Comparison of ENCODE assay signal across 8 mouse cellular contexts in the genomic region with DNA sequence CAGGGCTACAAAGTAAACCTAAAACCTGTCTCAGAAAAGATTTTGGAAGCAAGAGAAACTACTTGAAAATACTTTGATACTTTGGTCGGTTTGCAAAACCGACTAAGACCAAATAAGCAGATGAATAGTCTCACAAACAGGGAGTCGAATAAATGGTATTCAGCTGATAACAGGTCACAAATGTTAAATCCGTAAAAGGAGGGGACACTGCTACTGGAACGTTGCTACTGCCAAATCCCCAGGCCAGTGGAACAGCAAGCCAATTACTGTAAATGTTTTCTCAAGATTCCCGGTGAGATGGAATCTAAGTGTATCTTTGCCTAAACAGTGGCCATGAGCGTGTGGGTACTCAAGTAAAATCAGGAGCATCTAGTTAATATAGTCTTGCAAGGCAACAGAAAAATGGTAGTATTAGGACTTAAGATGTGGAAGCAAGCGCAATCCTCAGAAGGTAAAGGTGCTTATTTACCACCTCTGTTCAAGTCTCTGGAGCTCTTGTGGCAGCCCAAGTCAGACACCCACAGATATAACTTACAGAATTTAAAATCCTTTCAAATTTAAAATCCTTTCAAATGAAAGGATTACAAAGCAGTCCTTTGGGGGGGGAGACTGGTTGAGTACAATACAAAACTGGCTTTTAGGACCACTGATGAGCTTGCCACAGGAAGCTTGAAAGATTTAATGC. TPM values are rescaled to one million over a fixed set of nuclear protein-coding genes. Genes with fewer than 3 reads are reported as not detected.
DNase-seq lines count a peak whose midpoint lies in the region; ATAC-seq and TF ChIP-seq lines count a peak whose summit lies in the region.

No protein-coding gene starts in this region.

- ATAC-seq in heart, embryonic 16.5 days (replicated peaks; ENCODE audit: extremely low read depth, insufficient read depth, low FRiP score), result no peak

- intact Hi-C loops in heart, adult 2 months (cut with DNase I), result no loop called here
- intact Hi-C loops in heart, postnatal 36 days (cut with DNase I), result no loop called here

- DNase-seq in heart, adult 2 months, result no peak
- DNase-seq in heart, postnatal 36 days, result no peak
- peak; percentile 39 for DNase-seq in NIH3T3 (ENCODE audit: low read depth)
- DNase-seq in mesoderm, embryonic 11.5 days (ENCODE audit: low read depth, low spot score), result peak; percentile 28
- DNase-seq in retina, postnatal 1 day, result no peak
- no peak for DNase-seq in thymus, adult 2 months
- no peak for DNase-seq in kidney, adult 8-10 months

- H3K4me1 ChIP-seq in heart, adult 2 months (ENCODE audit: control insufficient read depth, insufficient read depth, low read length), result peaks cover 7% of the 10 kb centered on the region
- H3K4me1 ChIP-seq in heart, embryonic 16.5 days (ENCODE audit: control insufficient read depth, insufficient read depth, low read length), result peaks cover 28% of the 10 kb centered on the region
- no peaks in the 10 kb centered on the region for H3K4me1 ChIP-seq in thymus, adult 2 months (replicated peaks; ENCODE audit: control insufficient read depth, insufficient read depth, low read length)

- no peaks in the 10 kb centered on the region for H3K79me2 ChIP-seq in heart, adult 2 months (replicated peaks; ENCODE audit: control insufficient read depth, insufficient read depth, low read length)

- H3K9me3 ChIP-seq in heart, embryonic 16.5 days (replicated peaks; ENCODE audit: control insufficient read depth, low read length), result no peaks in the 10 kb centered on the region

- peak overlapping the region; percentile 99 for H3K27ac ChIP-seq in heart, adult 2 months
- H3K27ac ChIP-seq in heart, embryonic 16.5 days (ENCODE audit: low read length), result peak overlapping the region; percentile 96
- no peak overlapping the region for H3K27ac ChIP-seq in thymus, adult 2 months (ENCODE audit: control insufficient read depth, insufficient read depth, low read length)

- TF ChIP-seq EP300 in heart, adult 2 months (IDR thresholded peaks at IDR 0.05; ENCODE audit: insufficient read depth, low read depth, low read length), result no peak

- no peak for TF ChIP-seq CTCF in heart, adult 2 months (IDR thresholded peaks at IDR 0.05)
- TF ChIP-seq CTCF in thymus, adult 2 months (IDR thresholded peaks at IDR 0.05; ENCODE audit: borderline replicate concordance, control insufficient read depth, extremely low read depth, insufficient read depth, low read length, poor library complexity), result no peak

- peak; percentile 21; the same call in 1 of the 2 replicates for TF ChIP-seq POLR2A in heart, adult 2 months (IDR thresholded peaks at IDR 0.05; ENCODE audit: insufficient read depth, low read depth, low read length)
- no peak for TF ChIP-seq POLR2A in thymus, adult 2 months (IDR thresholded peaks at IDR 0.05; ENCODE audit: control insufficient read depth, extremely low read depth, insufficient read depth, low read length, poor library complexity)

- H3K36me3 ChIP-seq in heart, adult 2 months (ENCODE audit: control insufficient read depth, insufficient read depth, low read length), result peaks cover 50% of the 10 kb centered on the region
- H3K36me3 ChIP-seq in heart, embryonic 16.5 days (ENCODE audit: control insufficient read depth, insufficient read depth), result peaks cover 29% of the 10 kb centered on the region
- peaks cover 42% of the 10 kb centered on the region for H3K36me3 ChIP-seq in thymus, adult 2 months (ENCODE audit: control insufficient read depth, insufficient read depth, low read length)

- WGBS in heart, adult 2 months, result 11% methylated on average over 8 of the region's 8 CpGs
- WGBS in heart, embryonic 16.5 days, result 12% methylated on average over 8 of the region's 8 CpGs
- 22% methylated on average over 8 of the region's 8 CpGs for WGBS in thymus, adult 2 months

- peak overlapping the region; percentile 96; the same call in 1 of the 2 replicates for H3K9ac ChIP-seq in heart, adult 2 months (ENCODE audit: low read depth, low read length)
- peak overlapping the region; percentile 94 for H3K9ac ChIP-seq in heart, embryonic 16.5 days (ENCODE audit: low read length)

- H3K4me3 ChIP-seq in heart, adult 2 months, result peak overlapping the region; percentile 68
- H3K4me3 ChIP-seq in heart, embryonic 16.5 days (ENCODE audit: low read length), result peak overlapping the region; percentile 85
- H3K4me3 ChIP-seq in thymus, adult 2 months (ENCODE audit: control insufficient read depth, insufficient read depth, low read length), result no peak overlapping the region

- no peaks in the 10 kb centered on the region for H3K27me3 ChIP-seq in heart, adult 2 months (ENCODE audit: control insufficient read depth, insufficient read depth, low read length)
- no peaks in the 10 kb centered on the region for H3K27me3 ChIP-seq in heart, embryonic 16.5 days (ENCODE audit: control insufficient read depth, insufficient read depth, low read length)
- H3K27me3 ChIP-seq in thymus, adult 2 months (ENCODE audit: control insufficient read depth, insufficient read depth, low read length), result no peaks in the 10 kb centered on the region

- H3K4me2 ChIP-seq in heart, embryonic 16.5 days (ENCODE audit: low read depth, low read length), result peak overlapping the region; percentile 89

RNA-seq across cellular contexts. Expression of a gene that starts 1.2 kb away (rescaled TPM):
- 100 to 1,000 TPM; 102 to 105 TPM for total RNA-seq in heart, adult 2 months (2021)
- polyA plus RNA-seq in heart, adult 2 months (2012; rRNA removed), result 54.7 and 107 TPM in 2 replicates
- total RNA-seq in heart, postnatal 36 days (2021), result 100 to 1,000 TPM; 105 to 109 TPM
- polyA plus RNA-seq in heart, embryonic 16.5 days (2015; fragmentation: Nextera tagmentation; extraction: Ambion mirVana), result 268 and 273 TPM in 2 replicates
- 16.2 and 19.2 TPM in 2 replicates for polyA plus RNA-seq in thymus, adult 2 months (2012; rRNA removed)

RNA-seq across cellular contexts. Expression of a gene that starts 17.4 kb away (rescaled TPM):
- total RNA-seq in heart, adult 2 months (2021), result 100 to 1,000 TPM; 167 to 176 TPM
- 27.3 and 52.4 TPM in 2 replicates for polyA plus RNA-seq in heart, adult 2 months (2012; rRNA removed)
- total RNA-seq in heart, postnatal 36 days (2021), result 100 to 1,000 TPM; 167 to 200 TPM
- 192 and 219 TPM in 2 replicates for polyA plus RNA-seq in heart, embryonic 16.5 days (2015; fragmentation: Nextera tagmentation; extraction: Ambion mirVana)
- 112 and 127 TPM in 2 replicates for polyA plus RNA-seq in thymus, adult 2 months (2012; rRNA removed)

Comparison
In these comparisons a context has a peak if more than half of its experiments do, and no peak if none do; other contexts are left out.
1. DNase-seq: peak in NIH3T3 (single experiment) and mesoderm, embryonic 11.5 days (single experiment); none in heart, adult 2 months (0 of 2), heart, postnatal 36 days (0 of 2), retina, postnatal 1 day (single experiment), thymus, adult 2 months (single experiment) and kidney, adult 8-10 months (0 of 2).